Mouse (Mus musculus) myocyte (in vitro differentiated cells): ENCODE results near the gene Gabrg3.

ENCODE experiments used
- CEBPB ChIP-seq: IDR thresholded peaks from 2 replicates; pipeline ENCODE4 v1.6.1; 2011; ENCODE audit warnings: mild to moderate bottlenecking, moderate library complexity; ENCODE audit not compliant: poor library complexity, insufficient read depth, severe bottlenecking
- E2F4 ChIP-seq: IDR thresholded peaks from one replicate; pipeline ENCODE4 v1.6.1; 2011; ENCODE audit warnings: mild to moderate bottlenecking, control low read depth, moderate library complexity; ENCODE audit not compliant: insufficient read depth
- POLR2A ChIP-seq: IDR thresholded peaks from one replicate; pipeline ENCODE4 v1.6.1; 2011; ENCODE audit warnings: low read depth, mild to moderate bottlenecking, control low read depth, moderate library complexity; ENCODE audit not compliant: insufficient read length
- POLR2AphosphoS2 ChIP-seq: IDR thresholded peaks from one replicate; pipeline ENCODE4 v1.6.1; 2011; ENCODE audit warnings: low read depth, control low read depth; ENCODE audit not compliant: insufficient read length

DNA sequence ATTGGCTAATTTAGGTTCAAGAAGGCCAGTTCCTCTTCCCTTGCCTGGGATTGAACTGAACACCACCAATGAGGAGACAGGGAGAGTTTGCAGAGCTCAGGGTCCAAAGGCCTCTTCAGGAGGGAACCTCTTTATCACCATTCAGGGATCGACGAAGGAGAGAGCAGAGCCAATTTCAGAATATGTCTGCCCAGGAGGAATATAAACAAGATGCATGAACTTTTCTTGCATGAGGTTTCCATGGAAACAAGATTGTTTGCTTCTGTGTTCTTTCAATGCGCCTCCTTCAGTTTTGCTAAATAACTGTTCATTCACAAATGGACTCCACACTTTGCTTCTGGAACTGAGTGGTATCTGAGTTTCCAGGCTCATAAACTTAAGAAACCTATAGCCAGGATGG is 62.5 kb downstream of the Gabrg3 start:
- TF ChIP-seq E2F4 (no peak), CEBPB (no peak), POLR2AphosphoS2 (no peak), POLR2A (no peak)
